Mouse (Mus musculus): ENCODE results near the gene Hmx1.

GRCm38 (mm10) chr5:35389915-35390314 lies 1.0 kb downstream of the Hmx1 start:
- TF ChIP-seq TAL1 (IDR thresholded peaks at IDR 0.05; ENCODE audit: low read length): no peak
- TF ChIP-seq GATA1 (IDR thresholded peaks at IDR 0.05; ENCODE audit: low read length): no peak
